Mouse (Mus musculus): Measurements from ENCODE around the gene Elf4. TPM values are rescaled to one million over a fixed set of nuclear protein-coding genes. Genes with fewer than 3 reads are reported as not detected.

Gene Elf4
- 3.3 TPM for polyA plus RNA-seq (2015; fragmentation: Illumina TruSeq; extraction: RNeasy Lipid Tissue Mini Kit (QIAGEN cat#74804); ENCODE audit: insufficient read depth, low read depth, low replicate concordance)

DNA sequence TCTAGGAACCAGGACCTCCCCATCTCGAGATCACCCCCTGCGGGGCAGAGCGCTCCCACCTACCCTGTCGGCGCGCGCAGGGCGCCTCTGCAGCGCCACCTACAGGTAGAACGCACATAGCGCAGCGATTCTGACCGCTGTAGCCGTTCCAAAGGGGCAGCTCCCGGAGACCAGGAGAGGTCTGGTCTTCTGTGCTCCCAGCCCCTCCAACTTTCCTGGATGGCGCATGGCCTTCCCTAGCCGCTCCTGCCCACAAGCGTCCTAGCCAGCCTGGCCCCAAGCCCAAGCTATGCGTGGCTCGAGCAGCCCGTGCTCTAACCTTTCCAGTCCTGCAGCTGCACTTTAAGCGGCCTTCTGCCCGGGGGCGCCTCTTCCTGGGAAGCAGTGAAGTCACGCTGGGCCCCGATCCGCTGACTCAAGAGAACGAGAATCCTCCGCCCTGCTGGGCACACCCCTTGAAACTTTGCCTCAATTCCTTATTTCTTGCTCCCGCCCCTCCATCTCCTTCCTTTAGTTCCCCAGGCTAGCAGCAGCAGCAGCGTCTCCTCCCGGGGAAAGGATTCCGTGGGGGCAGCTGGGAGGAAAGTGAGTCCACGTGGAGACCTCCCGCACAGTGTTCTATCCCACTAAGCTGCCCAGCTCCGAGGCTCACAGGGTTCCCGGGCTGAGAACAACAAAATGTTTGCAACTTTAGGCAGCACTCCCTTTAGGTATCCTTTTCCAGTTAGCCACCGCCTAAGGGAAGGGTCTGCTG lies at the start of gene Elf4:
TSS of gene Elf4 (minus strand) at position 379 of the 754 bp plus-strand sequence.

Other genes starting within 250 kb of the Elf4 start
- gene Utp14a, start 206.3 kb downstream of the Elf4 start, polyA plus RNA-seq (2015; fragmentation: Illumina TruSeq; extraction: RNeasy Lipid Tissue Mini Kit (QIAGEN cat#74804); ENCODE audit: insufficient read depth, low read depth, low replicate concordance): 6.9 TPM
- 2.9 TPM for gene Bcorl1, start 121.8 kb downstream of the Elf4 start, polyA plus RNA-seq (2015; fragmentation: Illumina TruSeq; extraction: RNeasy Lipid Tissue Mini Kit (QIAGEN cat#74804); ENCODE audit: insufficient read depth, low read depth, low replicate concordance)
- gene Aifm1, start 50.4 kb upstream of the Elf4 start, polyA plus RNA-seq (2015; fragmentation: Illumina TruSeq; extraction: RNeasy Lipid Tissue Mini Kit (QIAGEN cat#74804); ENCODE audit: insufficient read depth, low read depth, low replicate concordance): 8.3 TPM
- gene Rab33a, start 56.2 kb upstream of the Elf4 start, polyA plus RNA-seq (2015; fragmentation: Illumina TruSeq; extraction: RNeasy Lipid Tissue Mini Kit (QIAGEN cat#74804); ENCODE audit: insufficient read depth, low read depth, low replicate concordance): not detected
- 3.3 TPM for gene Zfp280c, start 131.4 kb upstream of the Elf4 start, polyA plus RNA-seq (2015; fragmentation: Illumina TruSeq; extraction: RNeasy Lipid Tissue Mini Kit (QIAGEN cat#74804); ENCODE audit: insufficient read depth, low read depth, low replicate concordance)
- gene Slc25a14, start 160.3 kb upstream of the Elf4 start, polyA plus RNA-seq (2015; fragmentation: Illumina TruSeq; extraction: RNeasy Lipid Tissue Mini Kit (QIAGEN cat#74804); ENCODE audit: insufficient read depth, low read depth, low replicate concordance): 1.7 TPM
- gene Gpr119, start 211.3 kb upstream of the Elf4 start, polyA plus RNA-seq (2015; fragmentation: Illumina TruSeq; extraction: RNeasy Lipid Tissue Mini Kit (QIAGEN cat#74804); ENCODE audit: insufficient read depth, low read depth, low replicate concordance): 0.48 TPM
- 1.6 TPM for gene Rbmx2, start 231.9 kb upstream of the Elf4 start, polyA plus RNA-seq (2015; fragmentation: Illumina TruSeq; extraction: RNeasy Lipid Tissue Mini Kit (QIAGEN cat#74804); ENCODE audit: insufficient read depth, low read depth, low replicate concordance)